Mouse (Mus musculus) embryonic stem cell, embryonic (primary cell): ENCODE results near the gene Gamt.

Source experiments
- CTCF ChIA-PET, 4 experiments: fragments of 300-600 bp in 2 of 4; fragments of 350-600 bp in 2 of 4; sonication (Branson Sonifier 250); formaldehyde crosslinking; loops; one replicate each; lab custom pipeline; 2022; ENCODE audit warnings: inconsistent platforms in 2 of 4; lab: Charles Lee
- POLR2A ChIA-PET, 4 experiments: fragments of 300-600 bp in 2 of 4; fragments of 350-600 bp in 2 of 4; sonication (Branson Sonifier 250); formaldehyde crosslinking; loops; one replicate each; lab custom pipeline; 2022; ENCODE audit warnings: antibody characterized with exemption in 4 of 4, inconsistent platforms in 1 of 4; lab: Charles Lee

Gamt gene

DNA sequence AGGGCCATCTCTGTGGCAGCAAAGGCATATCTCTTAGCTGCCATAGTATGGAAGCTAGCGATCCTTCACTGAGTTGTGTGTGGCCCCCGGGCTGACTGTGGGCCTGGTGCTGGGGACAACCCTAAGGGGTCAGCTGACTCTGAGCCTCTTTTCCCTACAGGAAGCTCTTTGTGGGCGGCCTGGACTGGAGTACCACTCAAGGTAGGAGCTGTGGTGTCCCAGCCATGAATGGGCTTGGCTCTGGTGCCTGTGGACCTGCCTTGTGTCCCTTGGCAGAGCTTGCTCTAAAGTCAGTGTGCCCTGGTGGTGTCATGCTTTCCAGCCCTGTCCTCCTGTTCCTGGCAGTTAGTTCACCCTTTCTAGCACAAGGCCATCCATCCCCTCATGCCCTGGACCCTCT is 13.0 kb upstream of the Gamt start:
- POLR2A ChIA-PET = interaction anchor here in 3 of 4 experiments (0.5 to 9.6 kb wide), 26 partner anchors 8 to 235 kb away, joined by 3 to 119 read pairs (median 4); partner anchors contain the start of genes Dazap1 (in 3 of the 3), Rps15 (in 3 of the 3), Apc2 (in 2 of the 3) and Cirbp (in 1 of the 3)
- CTCF ChIA-PET = interaction anchor here (0.5 to 1.4 kb wide), 9 partner anchors 9 to 106 kb away, joined by 3 to 8 read pairs (median 3); partner anchors contain the start of genes Pcsk4 (in 1 of the 4) and Reep6 (in 1 of the 4)

GRCm38 (mm10) chr10:80271870-80272585 is 11.2 kb upstream of the Gamt start:
- ChIA-PET POLR2A (interaction anchor here in 2 of 4 experiments (0.6 to 9.6 kb wide), 3 partner anchors 10 to 22 kb away, joined by 3 to 87 read pairs (median 15); partner anchors contain the start of genes Apc2 (in 1 of the 2) and Rps15 (in 1 of the 2)), CTCF (no interaction called here)

DNA sequence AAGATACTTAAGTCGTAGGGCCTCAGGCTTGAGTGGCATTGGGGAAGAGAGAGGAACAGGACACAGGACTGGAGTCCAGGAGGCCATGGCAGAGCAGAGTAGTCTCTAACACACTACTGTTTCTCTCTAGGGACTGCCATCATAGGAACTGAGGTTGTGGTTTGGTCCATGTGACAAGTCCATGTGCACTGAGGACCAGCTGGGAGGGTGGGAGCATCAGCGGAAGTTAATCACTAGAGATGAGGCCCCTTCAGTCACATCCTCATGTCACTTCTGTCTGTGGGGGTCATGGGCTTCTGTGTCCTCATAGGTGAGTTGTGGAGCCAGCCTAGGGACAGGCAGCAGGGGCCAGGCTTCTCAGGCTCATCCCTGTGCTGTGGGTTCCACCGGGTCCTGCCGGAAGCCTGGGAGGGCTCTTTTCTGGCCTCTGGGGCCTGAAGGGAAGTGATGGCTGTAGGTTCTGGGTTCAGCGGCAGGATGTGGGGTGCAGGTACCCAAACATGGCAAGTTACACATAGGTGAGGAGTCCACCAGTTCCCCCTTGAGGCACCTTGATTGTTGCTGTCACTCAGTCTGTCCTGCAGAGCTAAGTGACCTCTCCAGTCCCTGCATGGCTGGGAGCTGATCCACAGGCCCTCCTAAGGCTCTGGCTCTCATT is 10.5 kb upstream of the Gamt start:
- ChIA-PET POLR2A (interaction anchor here (0.6 to 9.6 kb wide), 11 partner anchors 9 to 504 kb away, joined by 3 to 87 read pairs (median 4); partner anchors contain the start of genes Rps15 (in 2 of the 4) and Apc2 (in 1 of the 4)), CTCF (no interaction called here)

DNA sequence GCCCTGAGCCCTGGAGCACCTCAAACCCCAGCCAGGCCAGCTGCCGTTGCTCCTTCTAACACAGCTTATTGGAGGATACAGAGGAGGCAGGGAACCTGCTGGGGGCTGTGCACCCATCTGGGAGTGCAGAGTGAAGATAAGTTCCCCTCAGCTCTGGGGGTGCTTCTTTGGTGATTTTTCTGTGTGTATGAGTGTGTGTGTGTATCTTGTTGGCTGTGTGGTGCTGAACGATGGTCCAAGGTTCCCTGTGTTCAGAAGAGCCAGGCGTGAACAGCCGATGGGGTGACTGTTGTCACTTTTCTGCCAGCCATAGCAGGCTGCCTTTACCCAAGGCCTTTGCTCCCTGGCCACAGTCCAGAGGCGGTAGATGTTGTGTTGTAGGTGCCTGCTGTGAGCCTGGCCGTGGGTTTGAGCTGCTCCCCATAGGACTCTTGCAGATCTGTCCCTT is 9.9 kb upstream of the Gamt start:
- ChIA-PET CTCF (no interaction called here), POLR2A (interaction anchor here (0.6 to 9.6 kb wide), 10 partner anchors 8 to 503 kb away, joined by 3 to 87 read pairs (median 4); partner anchors contain the start of genes Rps15 (in 2 of the 4) and Apc2 (in 1 of the 4))

GRCm38 (mm10) chr10:80270099-80270498 is 9.3 kb upstream of the Gamt start:
- POLR2A ChIA-PET = interaction anchor here in 2 of 4 experiments (1.0 to 2.1 kb wide), 8 partner anchors 8 to 103 kb away, joined by 3 to 6 read pairs (median 4); partner anchors contain the start of genes Dazap1 (in 1 of the 2) and Rps15 (in 1 of the 2)
- CTCF ChIA-PET = no interaction called here

- ChIA-PET POLR2A (interaction anchor here (0.7 to 12.5 kb wide), 35 partner anchors 9 to 411 kb away, joined by 3 to 169 read pairs (median 4); partner anchors contain the start of genes Rps15 (in 4 of the 4), Apc2 (in 2 of the 4), Mum1 (in 2 of the 4) and Csnk1g2 (in 1 of the 4)), CTCF (interaction anchor here in 2 of 4 experiments (0.6 to 1.3 kb wide), 8 partner anchors 9 to 497 kb away, joined by 3 to 5 read pairs (median 3); partner anchors contain the start of gene Mum1 (in 1 of the 2))
These were observed 4.3 kb upstream of the Gamt start for GRCm38 (mm10) chr10:80265149-80265486.

GRCm38 (mm10) chr10:80264341-80265148 is 3.7 kb upstream of the Gamt start:
- CTCF ChIA-PET = interaction anchor here in 3 of 4 experiments (0.6 to 1.3 kb wide), 9 partner anchors 8 to 496 kb away, joined by 3 to 5 read pairs (median 3); partner anchors contain the start of gene Mum1 (in 1 of the 3)
- POLR2A ChIA-PET = interaction anchor here (0.6 to 12.5 kb wide), 36 partner anchors 9 to 412 kb away, joined by 3 to 169 read pairs (median 4); partner anchors contain the start of genes Rps15 (in 4 of the 4), Apc2 (in 2 of the 4), Mum1 (in 2 of the 4) and Csnk1g2 (in 1 of the 4)

DNA sequence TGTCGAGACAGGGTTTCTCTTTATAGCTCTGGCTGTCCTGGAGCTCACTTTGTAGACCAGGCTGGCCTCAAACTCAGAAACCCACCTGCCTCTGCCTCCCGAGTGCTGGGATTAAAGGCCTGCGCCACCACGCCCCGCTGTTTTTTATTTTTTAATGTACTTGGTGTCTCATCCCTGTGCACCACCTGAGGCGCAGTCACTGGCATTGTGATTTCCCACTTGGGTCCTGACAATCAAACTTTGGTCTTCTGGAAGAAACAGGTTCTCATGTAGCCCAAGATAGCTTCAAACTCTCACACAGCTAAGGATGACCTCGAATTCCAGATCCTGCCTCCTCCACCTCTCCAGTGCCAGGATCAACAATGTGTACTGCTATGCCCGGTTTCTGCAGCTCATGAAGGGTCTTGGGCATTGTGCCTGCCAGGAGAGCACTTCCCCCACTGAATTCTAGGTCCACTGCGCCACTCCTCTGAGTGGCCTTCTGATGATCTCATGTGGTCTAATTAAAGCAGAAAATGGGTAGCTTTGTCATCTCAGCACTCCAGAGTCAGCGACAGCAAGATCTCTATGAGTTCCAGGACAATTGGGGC is 2.1 kb upstream of the Gamt start:
- ChIA-PET CTCF (interaction anchor here in 1 of 4 experiments (0.7 kb wide), 1 partner anchor 344 kb away, joined by 3 read pairs; no protein-coding TSS in a partner anchor), POLR2A (interaction anchor here (0.6 to 12.5 kb wide), 25 partner anchors 8 to 413 kb away, joined by 3 to 169 read pairs (median 12); partner anchors contain the start of genes Apc2 (in 2 of the 4), Ndufs7 (in 2 of the 4), Rps15 (in 2 of the 4) and Med16 (in 1 of the 4))

- POLR2A ChIA-PET = interaction anchor here in 3 of 4 experiments (0.6 to 12.5 kb wide), 63 partner anchors 9 to 667 kb away, joined by 3 to 169 read pairs (median 5); partner anchors contain the start of genes Rps15 (in 3 of the 3), Apc2 (in 2 of the 3), Mbd3 (in 2 of the 3) and Mum1 (in 2 of the 3)
- CTCF ChIA-PET = interaction anchor here in 3 of 4 experiments (0.6 to 2.6 kb wide), 10 partner anchors 30 to 345 kb away, joined by 3 to 18 read pairs (median 4); partner anchors contain the start of genes Mum1 (in 1 of the 3), Pcsk4 (in 1 of the 3), Reep6 (in 1 of the 3) and Rps15 (in 1 of the 3)
These were observed 1.4 kb upstream of the Gamt start for GRCm38 (mm10) chr10:80262169-80262568.

DNA sequence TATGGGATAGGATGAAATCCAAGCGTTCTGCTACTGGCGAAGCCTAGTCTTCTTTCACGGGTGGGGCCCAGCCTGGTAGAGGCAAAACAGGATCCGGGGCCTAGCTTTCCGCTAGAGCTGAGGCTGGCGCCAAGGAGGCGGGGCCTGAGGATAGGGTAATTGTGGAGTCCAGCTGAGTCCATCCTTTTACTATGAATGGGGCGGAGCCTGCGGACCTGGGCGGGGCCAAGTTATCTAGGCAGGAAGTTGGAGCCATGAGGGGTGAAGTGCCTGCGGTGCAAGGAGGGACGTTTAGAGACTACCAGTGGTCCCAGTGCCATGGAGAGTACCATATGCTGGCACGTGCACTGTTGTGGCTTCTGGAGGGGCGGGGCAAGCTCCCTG is 765 bp upstream of the Gamt start:
- ChIA-PET CTCF (interaction anchor here in 3 of 4 experiments (0.6 to 2.6 kb wide), 16 partner anchors 31 to 759 kb away, joined by 3 to 14 read pairs (median 4); partner anchors contain the start of genes Adamtsl5 (in 1 of the 3), Arid3a (in 1 of the 3), Cbarp (in 1 of the 3) and Mum1 (in 1 of the 3)), POLR2A (interaction anchor here in 3 of 4 experiments (0.6 to 12.5 kb wide), 84 partner anchors 8 to 1867 kb away, joined by 3 to 169 read pairs (median 4); partner anchors contain the start of genes Rps15 (in 3 of the 3), Apc2 (in 2 of the 3), Cirbp (in 2 of the 3) and Mbd3 (in 2 of the 3))

DNA sequence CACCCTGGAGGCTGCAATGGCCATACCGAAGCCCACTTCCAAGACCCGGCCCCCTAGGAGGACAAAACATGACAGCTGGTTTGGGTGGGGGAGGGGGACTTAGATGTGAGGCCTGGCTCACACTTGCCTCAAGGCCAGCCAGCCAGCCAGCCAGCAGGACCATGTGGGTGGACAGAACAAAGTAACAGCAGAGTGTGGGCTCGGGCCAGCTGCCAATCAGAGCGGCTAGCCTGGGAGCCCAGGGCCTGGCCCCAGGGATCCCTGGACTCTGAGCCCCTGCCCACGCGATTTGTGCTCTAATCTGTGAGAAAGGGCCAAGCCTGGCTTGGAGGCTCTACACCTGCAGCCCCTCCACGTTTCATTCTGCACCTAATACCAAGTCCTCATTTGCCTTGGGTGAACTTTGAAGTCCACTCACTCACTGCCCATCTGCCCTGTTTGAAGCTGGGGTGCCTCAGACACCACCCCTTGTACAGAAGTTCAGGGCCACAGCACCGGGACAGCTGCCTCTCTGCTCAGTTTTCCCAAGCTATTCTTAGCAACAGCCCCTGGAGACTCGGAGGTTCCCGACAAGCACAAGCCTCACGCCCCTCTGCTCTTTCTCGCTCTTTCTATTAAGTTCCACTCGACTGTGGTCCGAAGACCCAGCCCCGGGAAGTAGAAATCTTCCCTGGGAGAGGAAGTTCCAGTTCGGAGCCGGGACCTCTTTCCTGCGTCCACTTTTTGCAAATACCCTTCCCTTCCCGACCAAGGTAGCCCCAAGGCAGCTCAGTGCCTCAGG is 761 bp downstream of the Gamt start:
- CTCF ChIA-PET = interaction anchor here in 3 of 4 experiments (0.6 to 2.6 kb wide), 14 partner anchors 9 to 448 kb away, joined by 3 to 14 read pairs (median 3); partner anchors contain the start of genes Adamtsl5 (in 1 of the 3), Cbarp (in 1 of the 3) and Ndufs7 (in 1 of the 3)
- POLR2A ChIA-PET = interaction anchor here in 3 of 4 experiments (0.6 to 12.5 kb wide), 46 partner anchors 8 to 646 kb away, joined by 3 to 169 read pairs (median 5); partner anchors contain the start of genes Mum1 (in 3 of the 3), Rps15 (in 3 of the 3), Apc2 (in 2 of the 3) and Ndufs7 (in 2 of the 3)

DNA sequence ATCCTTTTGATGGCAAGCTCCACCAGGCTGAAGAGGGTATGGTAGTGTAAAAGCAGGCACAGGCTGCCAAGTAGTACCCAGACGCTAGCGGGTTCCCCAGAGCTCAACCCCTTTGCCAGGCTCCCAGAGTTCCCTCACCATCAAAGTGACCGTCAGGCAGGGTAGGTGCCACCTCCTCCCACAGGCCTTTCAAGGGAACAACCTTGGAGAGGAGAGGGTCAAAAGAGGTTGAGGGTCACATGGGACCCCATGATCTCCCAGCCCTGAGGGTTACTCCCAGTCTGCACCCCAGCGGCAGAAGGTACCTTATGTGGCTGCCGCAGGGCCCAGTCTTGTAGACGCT is 1.4 kb downstream of the Gamt start:
- CTCF ChIA-PET = interaction anchor here in 1 of 4 experiments (1.2 kb wide), 1 partner anchor 92 kb away, joined by 3 read pairs; no protein-coding TSS in a partner anchor
- POLR2A ChIA-PET = interaction anchor here in 3 of 4 experiments (0.5 to 12.5 kb wide), 18 partner anchors 9 to 405 kb away, joined by 3 to 169 read pairs (median 4); partner anchors contain the start of genes Apc2 (in 2 of the 3), Ndufs7 (in 2 of the 3), Rps15 (in 2 of the 3) and Pcsk4 (in 1 of the 3)

- POLR2A ChIA-PET = interaction anchor here in 3 of 4 experiments (0.5 to 12.5 kb wide), 17 partner anchors 9 to 91 kb away, joined by 3 to 169 read pairs (median 4); partner anchors contain the start of genes Apc2 (in 2 of the 3), Ndufs7 (in 2 of the 3), Rps15 (in 2 of the 3) and Pcsk4 (in 1 of the 3)
These were observed 1.9 kb downstream of the Gamt start for GRCm38 (mm10) chr10:80258752-80259462.

GRCm38 (mm10) chr10:80257936-80258335 is 2.9 kb downstream of the Gamt start:
- ChIA-PET CTCF (interaction anchor here in 1 of 4 experiments (0.6 kb wide), 1 partner anchor 32 kb away, joined by 5 read pairs; the partner anchor contains the start of gene Mum1), POLR2A (interaction anchor here in 2 of 4 experiments (0.6 to 12.5 kb wide), 11 partner anchors 8 to 575 kb away, joined by 3 to 169 read pairs (median 3); partner anchors contain the start of genes Rps15 (in 2 of the 2), Apc2 (in 1 of the 2) and Ndufs7 (in 1 of the 2))

More at GRCm38 (mm10) chr10:80258752-80259462, 1.9 kb downstream of the Gamt start:
- CTCF ChIA-PET = interaction anchor here in 1 of 4 experiments (0.5 to 1.2 kb wide), 2 partner anchors 93 to 293 kb away, joined by 3 read pairs; no protein-coding TSS in a partner anchor
